Mouse (Mus musculus) small intestine, adult 2 months (tissue): Measurements from ENCODE around the gene Cdh4.

Source experiments
- CTCF ChIP-seq: fragments of 200-500 bp; IDR thresholded peaks from 2 replicates; pipeline ENCODE4 v1.5.1; 2012; ENCODE audit warnings: low read depth, mild to moderate bottlenecking, control low read depth, inconsistent platforms, low read length, moderate library complexity, mixed read lengths; ENCODE audit not compliant: insufficient replicate concordance, insufficient read length; ENCODE audit errors: extremely low read depth
- POLR2A ChIP-seq: fragments of 200-500 bp; IDR thresholded peaks from 2 replicates; pipeline ENCODE4 v1.6.1; 2012; ENCODE audit warnings: low read depth, mild to moderate bottlenecking, control low read depth, inconsistent platforms, low read length, moderate library complexity

GRCm38 (mm10) chr2:179578329-179578728, 136.1 kb downstream of the Cdh4 start:
- no peak for TF ChIP-seq POLR2A
- no peak for TF ChIP-seq CTCF
